Mouse (Mus musculus): Measurements from ENCODE around the gene 9930021J03Rik.

The 9930021J03Rik gene

DNA sequence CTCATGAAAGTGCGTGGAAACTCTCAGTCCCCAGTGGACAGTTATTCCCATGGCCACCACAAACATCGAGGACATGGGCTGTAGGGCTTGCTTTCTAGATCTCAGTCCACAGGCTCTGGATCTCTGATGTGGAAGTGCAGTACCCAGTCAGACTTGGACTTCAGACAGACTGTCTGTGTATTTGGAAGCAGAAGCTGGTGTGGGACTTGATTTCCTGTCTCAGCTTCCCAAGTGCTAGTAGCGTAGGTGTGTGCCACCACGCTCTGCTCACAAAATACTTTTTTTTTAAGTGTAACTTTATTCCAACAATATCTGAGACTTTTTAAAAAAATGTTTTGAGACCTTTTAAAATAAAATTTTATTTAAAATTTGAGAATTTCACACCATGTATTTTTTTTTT is 109.5 kb downstream of the 9930021J03Rik start:
- CTCF ChIA-PET = no interaction called here

DNA sequence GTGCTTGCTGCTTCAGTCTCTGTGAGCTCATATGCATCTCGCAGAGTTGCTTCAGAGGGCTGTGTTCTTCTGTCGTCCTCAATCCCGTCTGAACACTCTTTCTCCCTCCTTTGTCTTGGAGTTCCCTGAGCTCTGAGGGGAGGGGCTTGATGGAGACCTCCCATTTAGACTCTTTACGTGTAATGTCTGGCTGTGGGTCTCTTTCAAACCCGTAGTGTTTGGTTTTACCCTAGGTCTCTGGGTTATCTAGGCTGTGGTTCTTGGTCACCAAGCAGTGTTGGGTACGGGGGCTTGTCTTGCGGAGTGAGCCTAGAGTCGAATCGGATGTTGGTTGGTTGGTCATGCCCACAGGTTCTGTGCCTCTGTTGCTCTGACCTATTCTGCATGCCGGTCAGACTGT is 110.7 kb downstream of the 9930021J03Rik start:
- CTCF ChIA-PET = no interaction called here

DNA sequence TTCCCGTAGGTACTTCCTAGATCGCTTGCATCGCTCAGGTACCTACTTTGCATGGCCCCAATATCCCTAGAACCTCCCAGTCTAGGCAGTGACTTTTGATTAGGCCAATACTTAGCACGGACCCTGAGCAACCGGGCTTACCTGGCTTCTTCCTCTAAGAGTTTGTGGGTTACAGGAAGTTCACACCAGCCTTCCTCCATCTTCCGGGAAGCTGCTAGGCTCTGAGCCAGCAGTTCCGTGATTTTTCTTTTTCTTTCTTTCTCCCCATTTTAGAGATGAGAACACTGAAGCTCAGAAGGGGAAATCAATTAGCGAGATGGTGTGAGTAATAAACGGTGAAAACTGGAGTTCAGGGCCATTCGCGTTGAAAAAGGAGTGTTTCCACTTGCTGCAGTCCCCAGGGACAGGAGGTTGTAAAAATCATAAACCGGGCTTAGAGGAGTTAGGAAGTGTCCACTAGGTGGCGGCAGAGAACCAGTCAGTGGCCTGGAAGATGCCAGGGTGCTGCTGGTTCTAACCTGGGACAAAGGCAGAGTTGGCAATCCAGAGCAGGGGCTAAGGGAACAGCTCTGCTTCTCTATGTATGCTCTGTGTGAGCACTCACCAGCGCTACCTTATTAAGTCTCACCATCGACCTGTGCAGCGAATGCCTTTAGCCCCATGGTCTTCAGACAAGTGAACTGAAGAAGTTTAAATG is 121.8 kb downstream of the 9930021J03Rik start:
- CTCF ChIA-PET = no interaction called here

DNA sequence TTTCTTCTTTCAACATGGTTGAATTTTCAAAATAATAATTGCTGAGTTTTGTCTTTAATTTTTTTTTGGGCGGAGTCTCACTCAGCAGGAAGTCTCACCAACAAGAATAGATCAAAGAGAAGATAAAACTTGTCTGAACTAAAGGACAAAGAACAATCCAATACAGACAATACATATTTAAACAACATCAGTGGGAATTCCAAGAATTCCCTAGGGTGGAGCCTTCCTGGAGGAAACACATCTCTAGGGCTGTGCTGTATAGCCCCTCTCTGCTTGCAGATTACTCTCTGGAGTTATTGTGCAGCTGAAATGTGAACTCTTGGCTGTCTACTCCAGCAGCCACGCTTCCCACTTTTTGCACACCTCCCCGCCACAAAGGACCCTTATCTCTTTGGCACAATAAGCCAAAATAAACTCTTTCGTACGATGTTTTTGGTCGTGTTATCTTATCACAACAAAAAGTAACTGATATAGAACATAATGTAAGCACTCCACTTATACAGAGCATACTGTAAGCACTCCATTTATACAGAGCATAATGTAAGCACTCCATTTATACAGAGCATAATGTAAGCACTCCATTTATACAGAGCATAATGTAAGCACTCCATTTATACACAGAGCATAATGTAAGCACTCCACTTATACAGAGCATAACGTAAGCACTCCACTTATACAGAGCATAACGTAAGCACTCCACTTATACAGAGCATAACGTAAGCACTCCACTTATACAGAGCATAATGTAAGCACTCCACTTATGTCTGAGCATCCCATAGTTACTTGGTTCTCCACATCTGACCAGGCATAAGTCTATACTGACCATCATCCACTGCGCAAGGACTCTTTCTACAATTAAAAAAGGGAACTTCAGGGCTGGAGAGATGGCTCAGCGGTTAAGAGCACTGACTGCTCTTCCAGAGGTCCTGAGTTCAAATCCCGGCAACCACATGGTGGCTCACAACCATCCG is 125.3 kb downstream of the 9930021J03Rik start:
- CTCF ChIA-PET = no interaction called here

DNA sequence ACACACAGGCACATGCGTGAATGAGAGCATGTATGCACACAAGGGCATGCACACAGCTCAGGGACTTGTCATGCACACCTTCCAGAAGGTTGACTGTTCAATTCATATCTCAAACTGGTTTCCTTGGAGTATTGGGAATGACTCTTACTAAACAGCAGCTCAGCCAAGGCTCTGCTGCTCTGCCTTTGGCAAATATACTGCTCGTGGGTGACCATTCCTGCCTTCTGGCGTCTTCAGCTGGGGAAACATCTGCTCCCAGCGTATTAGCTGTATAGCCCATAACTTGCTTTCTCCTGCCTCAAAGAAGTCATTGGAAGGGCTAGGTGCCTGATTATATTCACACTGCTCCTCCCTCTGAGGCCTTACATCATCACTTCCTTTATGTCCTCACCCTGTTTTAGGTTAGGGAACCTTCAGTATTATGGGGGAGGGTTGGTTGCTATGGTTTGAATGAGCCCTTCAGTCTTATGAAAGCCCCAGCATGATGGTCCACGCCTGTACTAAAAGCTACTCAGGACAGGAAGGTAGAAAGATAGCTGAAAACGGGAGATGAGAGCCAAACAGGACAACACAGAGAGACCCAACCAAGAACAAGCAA is 127.5 kb downstream of the 9930021J03Rik start:
- CTCF ChIA-PET = no interaction called here

DNA sequence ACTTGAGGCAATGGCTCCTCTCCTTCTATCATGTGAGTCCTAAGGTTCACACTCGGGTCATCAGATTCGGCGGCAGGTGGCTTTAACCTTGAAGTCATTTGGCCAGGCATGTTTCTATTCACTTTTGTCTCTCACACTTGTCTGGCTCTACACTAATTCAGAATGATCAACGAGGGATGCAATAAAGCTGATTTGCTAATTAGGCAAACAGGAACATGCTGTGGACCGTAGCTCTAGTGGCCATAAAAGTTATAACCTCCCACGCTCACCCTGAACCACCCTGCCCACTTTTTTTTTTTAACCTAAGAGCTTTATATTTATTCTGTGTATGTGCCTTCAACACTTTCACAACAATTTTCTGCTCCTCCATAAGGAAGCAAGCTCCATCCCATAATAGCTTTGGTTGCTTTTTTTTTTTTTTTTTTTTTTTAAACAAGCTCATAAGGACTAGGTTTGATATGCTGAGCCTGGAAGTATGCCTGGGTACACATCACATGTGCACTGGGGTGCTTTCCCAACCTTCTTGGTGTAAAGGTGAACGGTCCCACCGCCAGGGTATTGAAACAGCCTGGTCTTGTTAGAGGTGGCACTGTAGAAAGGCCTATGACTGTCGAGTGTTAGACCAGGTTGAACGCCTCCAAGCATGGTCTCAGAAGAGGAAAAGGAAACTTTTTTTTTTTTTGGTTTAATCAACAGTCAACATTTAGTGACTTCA is 129.2 kb downstream of the 9930021J03Rik start:
- CTCF ChIA-PET = no interaction called here

DNA sequence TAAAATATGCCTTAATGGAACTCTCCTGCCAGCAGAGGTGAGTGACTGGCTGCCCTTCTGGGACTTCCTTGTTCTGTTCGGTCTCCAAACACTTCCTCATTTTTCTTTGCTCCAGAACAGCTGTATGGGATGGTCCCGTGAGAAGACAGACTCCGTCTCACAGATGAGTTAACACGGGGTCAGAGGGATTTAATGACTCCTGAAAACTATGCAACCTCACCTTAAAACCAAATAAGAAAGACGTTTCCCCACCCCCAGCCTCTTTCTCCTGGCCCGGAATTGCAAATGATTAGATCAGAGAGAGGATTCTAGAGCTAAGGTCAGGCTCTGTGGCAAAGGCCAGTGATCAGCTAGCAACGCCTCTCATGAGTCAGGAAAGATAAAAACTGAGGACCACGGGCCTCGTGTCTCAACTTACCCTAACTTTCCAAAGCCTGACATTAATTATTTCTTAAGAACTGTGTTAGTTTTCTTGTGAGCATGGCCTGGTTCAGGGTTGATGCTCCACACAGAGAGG is 130.2 kb downstream of the 9930021J03Rik start:
- CTCF ChIA-PET = interaction anchor here (0.6 kb wide), 1 partner anchor 9 kb away, joined by 17 read pairs; no protein-coding TSS in a partner anchor

DNA sequence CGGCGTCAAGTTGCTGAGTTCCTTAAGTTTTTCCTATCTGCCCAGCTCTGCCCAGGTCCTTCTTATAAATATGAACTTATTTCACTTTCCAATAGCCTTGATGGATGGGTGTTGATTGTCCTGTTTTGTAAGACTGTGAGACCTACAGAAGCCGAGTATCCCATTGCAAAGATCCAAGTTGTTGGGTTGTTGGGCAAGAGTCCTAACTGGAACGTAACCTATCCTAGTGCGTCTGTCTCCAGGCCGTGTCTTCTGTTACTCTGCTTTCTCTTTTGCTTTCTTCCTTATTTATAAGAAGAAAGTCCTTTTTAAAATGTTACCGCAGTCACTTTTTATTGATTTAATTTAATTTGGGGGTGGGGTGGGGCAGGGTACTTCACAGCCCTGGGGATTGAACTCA is 130.8 kb downstream of the 9930021J03Rik start:
- CTCF ChIA-PET = no interaction called here

DNA sequence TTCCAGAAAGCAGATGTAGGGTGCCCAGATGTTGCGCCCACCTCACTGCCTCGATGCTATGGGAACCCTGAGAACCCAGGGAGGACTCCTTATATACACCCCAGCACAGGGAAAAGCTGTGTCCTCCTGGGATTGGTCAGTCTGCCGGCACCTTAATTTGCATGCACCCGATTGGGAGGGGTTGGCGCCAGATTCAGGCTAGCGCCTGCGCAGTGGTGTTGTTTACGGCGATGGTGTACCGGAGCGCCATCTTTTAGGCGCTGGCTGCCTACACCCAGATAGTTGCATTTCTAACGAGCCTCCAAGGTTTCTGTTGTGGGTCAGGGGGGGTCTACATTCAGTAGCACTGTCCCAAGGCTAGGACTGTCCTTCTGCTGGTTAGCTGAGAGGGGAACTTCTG is 133.1 kb downstream of the 9930021J03Rik start:
- CTCF ChIA-PET = interaction anchor here (0.6 kb wide), 1 partner anchor 1656 kb away, joined by 5 read pairs; no protein-coding TSS in a partner anchor

DNA sequence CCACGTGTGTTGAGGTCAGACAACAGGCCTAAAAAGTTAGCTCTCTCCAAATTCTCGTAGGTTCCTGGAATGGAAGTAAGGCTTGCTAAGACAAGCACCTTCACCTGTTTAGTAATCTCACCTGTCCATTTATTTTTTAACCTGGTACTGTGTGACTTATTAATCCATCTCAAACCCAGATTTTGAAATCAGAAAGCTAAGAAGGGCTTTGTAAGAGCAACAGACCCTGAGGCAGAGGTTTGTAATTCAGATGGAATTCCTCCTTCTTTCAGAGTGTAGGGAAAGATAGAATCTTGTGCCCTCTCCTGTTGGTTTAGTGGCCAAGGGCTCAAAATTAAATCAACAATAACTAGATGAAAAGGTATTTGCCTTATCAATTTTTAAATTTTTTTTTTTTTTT is 134.6 kb downstream of the 9930021J03Rik start:
- CTCF ChIA-PET = no interaction called here

DNA sequence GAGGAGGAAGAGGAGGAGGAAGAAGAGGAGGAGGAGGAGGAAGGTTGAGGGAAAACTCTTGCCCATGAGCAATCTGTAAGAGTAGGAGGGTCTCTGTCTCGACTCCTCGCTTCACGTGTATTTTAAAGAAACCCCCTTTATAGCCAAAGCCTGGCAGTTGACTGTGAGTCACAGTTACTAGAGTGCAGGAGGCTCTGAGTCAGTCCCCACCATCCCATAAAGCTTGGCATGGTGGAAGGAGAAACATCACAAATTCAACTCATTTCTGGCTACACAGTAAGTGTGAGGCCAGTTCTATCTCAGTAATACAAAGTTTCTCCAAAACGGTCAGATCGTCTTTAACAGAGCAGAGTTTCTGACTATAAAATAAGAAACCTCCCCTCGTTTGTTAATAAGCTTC is 135.5 kb downstream of the 9930021J03Rik start:
- CTCF ChIA-PET = no interaction called here

DNA sequence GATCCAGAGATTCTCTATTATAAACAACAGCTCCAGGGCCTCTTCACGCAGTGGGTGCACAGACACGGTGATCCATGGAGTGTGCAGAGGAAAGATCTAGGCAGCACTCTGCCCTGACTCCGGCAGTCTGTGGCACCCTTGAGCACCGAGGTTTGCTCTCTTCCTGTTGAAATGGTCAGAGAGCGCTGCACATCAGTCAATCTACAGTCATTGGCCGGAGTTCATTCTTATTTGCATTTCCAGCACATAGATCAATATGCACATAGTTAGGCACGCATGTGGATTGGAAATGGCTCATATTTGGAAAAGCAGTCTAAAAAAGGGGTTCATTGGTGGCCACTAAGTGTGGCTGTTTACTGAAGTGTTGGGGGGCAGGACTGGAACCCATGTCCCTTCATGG is 137.7 kb downstream of the 9930021J03Rik start:
- CTCF ChIA-PET = no interaction called here

DNA sequence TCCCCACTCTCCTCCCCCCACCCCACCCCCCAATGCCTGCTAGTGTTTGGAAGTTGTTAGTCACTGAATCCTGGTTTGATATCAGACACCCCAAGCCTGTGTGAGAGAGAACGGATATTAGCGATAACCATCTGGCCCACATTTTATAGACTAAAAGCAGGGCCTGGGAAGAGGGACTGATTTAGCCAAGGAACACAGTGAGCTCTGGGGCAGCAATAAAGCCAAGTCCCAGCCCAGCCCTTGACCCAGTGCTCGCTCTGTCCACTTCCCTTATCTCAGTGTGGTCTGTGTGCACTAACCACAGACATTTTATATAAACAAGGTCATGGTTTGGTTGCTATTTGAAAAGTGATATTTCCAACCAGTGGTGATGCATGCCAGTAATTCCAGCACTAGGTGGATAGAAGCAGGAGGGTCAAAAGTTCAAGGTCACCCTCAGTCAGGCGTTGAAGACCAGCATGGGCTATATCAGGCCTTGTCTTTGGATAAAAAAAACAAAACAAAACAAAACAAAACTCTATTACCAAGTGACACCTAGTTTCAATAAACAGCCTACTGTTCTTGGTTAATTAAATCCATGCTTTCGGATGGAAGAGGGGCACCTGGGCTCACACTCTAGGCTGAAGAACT is 138.7 kb downstream of the 9930021J03Rik start:
- CTCF ChIA-PET = interaction anchor here (0.7 kb wide), 1 partner anchor 9 kb away, joined by 17 read pairs; no protein-coding TSS in a partner anchor

DNA sequence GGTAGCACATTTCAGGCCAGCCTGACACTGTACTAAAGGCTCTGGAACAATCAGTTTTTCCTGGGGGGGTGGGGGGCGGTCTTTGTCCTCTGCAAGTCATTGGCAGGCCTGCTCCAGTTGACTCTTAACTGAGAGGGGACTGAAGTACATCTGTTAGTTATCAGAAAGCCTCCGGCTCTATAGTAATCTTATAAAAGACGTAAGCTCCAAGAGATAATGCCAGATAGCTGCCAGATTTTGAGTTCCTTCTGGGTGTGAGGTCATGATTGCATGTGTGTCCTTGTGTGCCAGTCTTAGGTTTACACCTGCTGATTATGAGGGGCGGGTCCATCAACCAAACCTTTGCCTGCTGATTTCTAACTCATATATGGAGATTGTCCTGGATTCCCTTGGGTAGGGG is 139.6 kb downstream of the 9930021J03Rik start:
- CTCF ChIA-PET = interaction anchor here (0.7 kb wide), 1 partner anchor 10 kb away, joined by 17 read pairs; no protein-coding TSS in a partner anchor

DNA sequence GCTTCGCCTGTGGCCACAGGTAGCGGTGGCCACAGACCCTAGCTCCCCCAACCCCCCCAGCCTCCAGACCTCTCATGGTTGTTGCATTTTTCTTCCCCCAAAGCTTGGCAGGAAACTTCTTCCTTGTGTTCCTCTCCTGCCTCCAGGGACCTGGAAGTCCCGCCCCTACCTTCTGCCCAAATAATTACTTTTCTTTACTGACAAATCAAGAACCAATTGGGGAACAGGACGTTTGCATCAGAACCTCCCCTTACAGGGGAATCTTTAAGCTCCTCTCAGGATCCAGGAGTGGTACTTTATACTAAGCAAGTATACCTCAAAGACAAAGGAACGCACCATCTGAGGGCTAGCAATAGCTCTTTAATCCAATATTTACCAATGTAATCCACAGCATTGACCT is 140.9 kb downstream of the 9930021J03Rik start:
- CTCF ChIA-PET = no interaction called here
